Mouse (Mus musculus): ENCODE results near the gene Sgip1. TPM values are rescaled to one million over a fixed set of nuclear protein-coding genes. Genes with fewer than 3 reads are reported as not detected.

Sgip1 gene
- polyA plus RNA-seq, 1 experiment from 2014 or later, result 7.9 TPM

GRCm38 (mm10) chr4:102907843-102908427 lies 166.8 kb downstream of the Sgip1 start:
- no peak overlapping the region for H3K4me2 ChIP-seq (replicated peaks)
- H3K9ac ChIP-seq, result no peak overlapping the region
- H3K9me3 ChIP-seq (replicated peaks), result no peaks in the 10 kb centered on the region
- H3K36me3 ChIP-seq, result no peaks in the 10 kb centered on the region
- H3K4me1 ChIP-seq, result no peaks in the 10 kb centered on the region
- H3K27ac ChIP-seq (replicated peaks), result no peak overlapping the region
- ATAC-seq (ENCODE audit: insufficient number of reproducible peaks, low FRiP score, low TSS enrichment, low read depth), result no peak
- no peak overlapping the region for H3K4me3 ChIP-seq (replicated peaks)
- WGBS, result 72% methylated on average over 7 of the region's 7 CpGs
- H3K27me3 ChIP-seq, result no peaks in the 10 kb centered on the region

- Histone ChIP-seq H3K27me3 (no peaks in the 10 kb centered on the region), H3K4me3 (replicated peaks) (no peak overlapping the region), H3K9ac (no peak overlapping the region), H3K36me3 (no peaks in the 10 kb centered on the region), H3K4me2 (replicated peaks) (no peak overlapping the region), H3K27ac (replicated peaks) (no peak overlapping the region), H3K9me3 (replicated peaks) (no peaks in the 10 kb centered on the region), H3K4me1 (no peaks in the 10 kb centered on the region)
- no peak for ATAC-seq (ENCODE audit: insufficient number of reproducible peaks, low FRiP score, low TSS enrichment, low read depth)
- WGBS, result 78% methylated on average over 4 of the region's 4 CpGs
Measured at GRCm38 (mm10) chr4:102910191-102910590, 169.1 kb downstream of the Sgip1 start.

- Histone ChIP-seq H3K4me1 (no peaks in the 10 kb centered on the region), H3K9me3 (replicated peaks) (no peaks in the 10 kb centered on the region), H3K9ac (no peak overlapping the region), H3K27ac (replicated peaks) (no peak overlapping the region), H3K4me2 (replicated peaks) (no peak overlapping the region), H3K4me3 (replicated peaks) (no peak overlapping the region), H3K27me3 (no peaks in the 10 kb centered on the region), H3K36me3 (no peaks in the 10 kb centered on the region)
- 76% methylated on average over 3 of the region's 3 CpGs for WGBS
- ATAC-seq (ENCODE audit: insufficient number of reproducible peaks, low FRiP score, low TSS enrichment, low read depth), result no peak
Measured at GRCm38 (mm10) chr4:102913176-102913575, 172.1 kb downstream of the Sgip1 start.

GRCm38 (mm10) chr4:102913700-102914327 lies 172.7 kb downstream of the Sgip1 start:
- Histone ChIP-seq H3K9ac (no peak overlapping the region), H3K4me2 (replicated peaks) (no peak overlapping the region), H3K4me1 (no peaks in the 10 kb centered on the region), H3K27me3 (no peaks in the 10 kb centered on the region), H3K4me3 (replicated peaks) (no peak overlapping the region), H3K27ac (replicated peaks) (no peak overlapping the region), H3K36me3 (no peaks in the 10 kb centered on the region), H3K9me3 (replicated peaks) (no peaks in the 10 kb centered on the region)
- WGBS, result 74% methylated on average over 5 of the region's 5 CpGs
- ATAC-seq (ENCODE audit: insufficient number of reproducible peaks, low FRiP score, low TSS enrichment, low read depth), result no peak

- Histone ChIP-seq H3K4me3 (replicated peaks) (no peak overlapping the region), H3K9me3 (replicated peaks) (no peaks in the 10 kb centered on the region), H3K9ac (no peak overlapping the region), H3K27me3 (no peaks in the 10 kb centered on the region), H3K36me3 (no peaks in the 10 kb centered on the region), H3K4me1 (no peaks in the 10 kb centered on the region), H3K4me2 (replicated peaks) (no peak overlapping the region), H3K27ac (replicated peaks) (no peak overlapping the region)
- ATAC-seq (ENCODE audit: insufficient number of reproducible peaks, low FRiP score, low TSS enrichment, low read depth), result no peak
- WGBS, result 100% methylated on average over 1 of the region's 1 CpGs
Measured at GRCm38 (mm10) chr4:102918191-102918590, 177.1 kb downstream of the Sgip1 start.

- H3K27ac ChIP-seq (replicated peaks), result no peak overlapping the region
- H3K27me3 ChIP-seq, result no peaks in the 10 kb centered on the region
- no peaks in the 10 kb centered on the region for H3K36me3 ChIP-seq
- WGBS, result 52% methylated on average over 3 of the region's 4 CpGs
- no peaks in the 10 kb centered on the region for H3K4me1 ChIP-seq
- H3K9ac ChIP-seq, result no peak overlapping the region
- H3K4me3 ChIP-seq (replicated peaks), result no peak overlapping the region
- H3K4me2 ChIP-seq (replicated peaks), result no peak overlapping the region
- no peaks in the 10 kb centered on the region for H3K9me3 ChIP-seq (replicated peaks)
- ATAC-seq (ENCODE audit: insufficient number of reproducible peaks, low FRiP score, low TSS enrichment, low read depth), result no peak
Measured at GRCm38 (mm10) chr4:102929491-102929890, 188.4 kb downstream of the Sgip1 start.

- H3K36me3 ChIP-seq, result no peaks in the 10 kb centered on the region
- no peak for ATAC-seq (ENCODE audit: insufficient number of reproducible peaks, low FRiP score, low TSS enrichment, low read depth)
- no peaks in the 10 kb centered on the region for H3K27me3 ChIP-seq
- H3K27ac ChIP-seq (replicated peaks), result no peak overlapping the region
- H3K4me2 ChIP-seq (replicated peaks), result no peak overlapping the region
- H3K4me3 ChIP-seq (replicated peaks), result no peak overlapping the region
- no peaks in the 10 kb centered on the region for H3K4me1 ChIP-seq
- 76% methylated on average over 7 of the region's 7 CpGs for WGBS
- H3K9me3 ChIP-seq (replicated peaks), result no peaks in the 10 kb centered on the region
- H3K9ac ChIP-seq, result no peak overlapping the region
Measured at GRCm38 (mm10) chr4:102930679-102931078, 189.6 kb downstream of the Sgip1 start.

GRCm38 (mm10) chr4:102940266-102940665 lies 199.2 kb downstream of the Sgip1 start:
- ATAC-seq (ENCODE audit: insufficient number of reproducible peaks, low FRiP score, low TSS enrichment, low read depth), result no peak
- H3K9me3 ChIP-seq (replicated peaks), result no peaks in the 10 kb centered on the region
- 83% methylated on average over 3 of the region's 3 CpGs for WGBS
- H3K27me3 ChIP-seq, result no peaks in the 10 kb centered on the region
- no peaks in the 10 kb centered on the region for H3K4me1 ChIP-seq
- no peaks in the 10 kb centered on the region for H3K36me3 ChIP-seq
- H3K4me3 ChIP-seq (replicated peaks), result no peak overlapping the region
- no peak overlapping the region for H3K27ac ChIP-seq (replicated peaks)
- no peak overlapping the region for H3K9ac ChIP-seq
- no peak overlapping the region for H3K4me2 ChIP-seq (replicated peaks)

GRCm38 (mm10) chr4:102940738-102941137 lies 199.6 kb downstream of the Sgip1 start:
- Histone ChIP-seq H3K9me3 (replicated peaks) (no peaks in the 10 kb centered on the region), H3K4me3 (replicated peaks) (no peak overlapping the region), H3K9ac (no peak overlapping the region), H3K36me3 (no peaks in the 10 kb centered on the region), H3K27me3 (no peaks in the 10 kb centered on the region), H3K4me2 (replicated peaks) (no peak overlapping the region), H3K27ac (replicated peaks) (no peak overlapping the region), H3K4me1 (no peaks in the 10 kb centered on the region)
- ATAC-seq (ENCODE audit: insufficient number of reproducible peaks, low FRiP score, low TSS enrichment, low read depth), result no peak
- 74% methylated on average over 4 of the region's 4 CpGs for WGBS

GRCm38 (mm10) chr4:102944325-102944724 lies 203.2 kb downstream of the Sgip1 start:
- 66% methylated on average over 6 of the region's 6 CpGs for WGBS
- no peak overlapping the region for H3K4me3 ChIP-seq (replicated peaks)
- no peaks in the 10 kb centered on the region for H3K36me3 ChIP-seq
- no peaks in the 10 kb centered on the region for H3K9me3 ChIP-seq (replicated peaks)
- H3K4me2 ChIP-seq (replicated peaks), result no peak overlapping the region
- H3K27me3 ChIP-seq, result no peaks in the 10 kb centered on the region
- H3K27ac ChIP-seq (replicated peaks), result no peak overlapping the region
- no peak overlapping the region for H3K9ac ChIP-seq
- no peaks in the 10 kb centered on the region for H3K4me1 ChIP-seq
- no peak for ATAC-seq (ENCODE audit: insufficient number of reproducible peaks, low FRiP score, low TSS enrichment, low read depth)

GRCm38 (mm10) chr4:102952476-102952875 lies 211.4 kb downstream of the Sgip1 start:
- 66% methylated on average over 2 of the region's 2 CpGs for WGBS

More at GRCm38 (mm10) chr4:102952476-102952875, 211.4 kb downstream of the Sgip1 start:
- Histone ChIP-seq H3K9ac (no peak overlapping the region), H3K36me3 (no peaks in the 10 kb centered on the region), H3K9me3 (replicated peaks) (no peaks in the 10 kb centered on the region), H3K27ac (replicated peaks) (no peak overlapping the region), H3K4me1 (no peaks in the 10 kb centered on the region), H3K4me2 (replicated peaks) (no peak overlapping the region), H3K4me3 (replicated peaks) (no peak overlapping the region), H3K27me3 (no peaks in the 10 kb centered on the region)
- ATAC-seq (ENCODE audit: insufficient number of reproducible peaks, low FRiP score, low TSS enrichment, low read depth), result no peak
